Mouse (Mus musculus) gastrocnemius, postnatal 25 days (tissue): ENCODE results near the gene Acsl6. TPM values are rescaled to one million over a fixed set of nuclear protein-coding genes. Genes with fewer than 3 reads are reported as not detected.
A peak's percentile ranks its signal among the peaks of the same experiment; 100 is the strongest.
"Not testable (repeated sequence)": the region's sequence is repeated elsewhere in the genome, so short reads cannot be mapped to it uniquely, and the experiment has no call there.

Experiments used
- DNase-seq: peaks from one replicate; pipeline ENCODE4 v3.0.0; 2022
- long read RNA-seq, 2 experiments: library from polyadenylated mRNA; stranded (forward); transcript quantifications; one replicate each; pipeline ENCODE4 v2.0.0; 2021
- total RNA-seq, 2 experiments: library from RNA; stranded (reverse); gene quantifications; 1 replicate in 1 of 2; 2 replicates in 1 of 2; pipeline ENCODE4 v1.2.3; 2021

The Acsl6 gene
- total RNA-seq = 10 to 100 TPM; 20.1 to 23.5 TPM
- long read RNA-seq, experiment 1, full-length matches to known transcripts = 6 of 31 reads
- long read RNA-seq, experiment 1, partial matches to known transcripts = 5 of 31 reads
- long read RNA-seq, experiment 1, other reads (novel, unspliced or antisense) = 20 of 31 reads
- long read RNA-seq, experiment 2, full-length matches to known transcripts = 18 of 45 reads
- long read RNA-seq, experiment 2, partial matches to known transcripts = 9 of 45 reads
- long read RNA-seq, experiment 2, other reads (novel, unspliced or antisense) = 18 of 45 reads

GRCm38 (mm10) chr11:54303728-54304470 is at the start of gene Acsl6:
TSS of gene Acsl6 (plus strand) at chr11:54303798.
- DNase-seq = peak; percentile 22

GRCm38 (mm10) chr11:54254114-54254513 is 49.5 kb upstream of the Acsl6 start:
- no peak for DNase-seq

- peak; percentile 56 for DNase-seq
Measured at GRCm38 (mm10) chr11:54256624-54257376, 46.8 kb upstream of the Acsl6 start.

GRCm38 (mm10) chr11:54263405-54264031 is 40.1 kb upstream of the Acsl6 start:
- no peak for DNase-seq

GRCm38 (mm10) chr11:54264542-54264941 is 39.1 kb upstream of the Acsl6 start:
- DNase-seq = no peak

- no peak for DNase-seq
Measured at GRCm38 (mm10) chr11:54267177-54267576, 36.4 kb upstream of the Acsl6 start, which contains the start of gene Il3. TSS of gene Il3 (minus strand) at chr11:54267277.

GRCm38 (mm10) chr11:54269191-54269896 is 34.3 kb upstream of the Acsl6 start:
- no peak for DNase-seq

- DNase-seq = no peak
Measured at GRCm38 (mm10) chr11:54271437-54271949, 32.1 kb upstream of the Acsl6 start.

GRCm38 (mm10) chr11:54287821-54288453 is 15.7 kb upstream of the Acsl6 start:
- DNase-seq = no peak

- no peak for DNase-seq
Measured at GRCm38 (mm10) chr11:54292163-54292562, 11.4 kb upstream of the Acsl6 start.

GRCm38 (mm10) chr11:54293980-54294807 is 9.4 kb upstream of the Acsl6 start:
- no peak for DNase-seq

- no peak for DNase-seq
Measured at GRCm38 (mm10) chr11:54295971-54296370, 7.6 kb upstream of the Acsl6 start.

GRCm38 (mm10) chr11:54296734-54297133 is 6.9 kb upstream of the Acsl6 start:
- no peak for DNase-seq

GRCm38 (mm10) chr11:54297471-54297870 is 6.1 kb upstream of the Acsl6 start:
- not testable (repeated sequence) for DNase-seq

GRCm38 (mm10) chr11:54298777-54299176 is 4.8 kb upstream of the Acsl6 start:
- no peak for DNase-seq

GRCm38 (mm10) chr11:54301994-54302393 is 1.6 kb upstream of the Acsl6 start:
- DNase-seq = no peak

- DNase-seq = no peak
Measured at GRCm38 (mm10) chr11:54302606-54303005, 992 bp upstream of the Acsl6 start.

GRCm38 (mm10) chr11:54303076-54303727 is 396 bp upstream of the Acsl6 start:
- no peak for DNase-seq

- DNase-seq = no peak
Measured at GRCm38 (mm10) chr11:54304471-54304873, 874 bp downstream of the Acsl6 start.
